Mouse (Mus musculus): ENCODE measurements around the gene L3mbtl3.

DNA sequence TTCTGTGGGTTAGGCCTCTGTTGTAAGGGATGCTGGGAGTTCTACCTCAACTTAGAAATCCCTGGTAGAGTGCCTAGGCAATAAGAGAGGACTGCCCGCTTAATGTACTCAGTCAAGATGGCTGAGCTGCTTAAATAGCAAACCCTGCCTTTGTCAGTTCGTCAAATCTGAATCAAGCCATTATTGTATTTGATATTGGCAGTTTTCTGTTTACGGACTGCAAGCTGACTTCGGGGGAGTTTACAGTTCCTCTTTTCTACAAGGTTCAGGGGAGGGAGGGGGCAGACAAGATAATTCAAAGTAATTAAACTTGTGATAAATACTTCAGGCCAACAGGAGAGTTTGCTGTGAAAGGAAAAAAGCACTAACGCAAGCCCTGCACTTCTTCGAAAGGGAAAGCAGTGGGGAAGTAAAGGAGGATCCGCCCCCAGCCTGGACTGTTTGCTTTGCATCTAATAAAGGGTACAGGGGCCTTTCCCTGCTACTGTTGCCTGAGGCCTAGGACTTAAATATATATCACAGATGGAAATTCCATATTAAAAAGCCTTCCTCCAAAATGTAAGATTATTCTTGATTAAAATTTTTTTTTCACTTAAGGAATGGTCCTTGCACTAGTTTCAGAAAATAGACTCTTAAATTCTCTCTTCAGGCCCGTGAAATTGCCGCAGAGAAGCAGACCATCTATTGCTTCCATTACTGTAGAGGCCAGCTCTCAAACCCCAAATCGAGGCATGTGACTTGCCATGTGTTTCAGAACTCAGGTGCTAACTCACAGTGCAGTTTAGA lies 968 bp upstream of the L3mbtl3 start:
- TF ChIP-seq CTCF (IDR thresholded peaks at IDR 0.05; ENCODE audit: low read depth, low read length) (no peak), POLR2A (IDR thresholded peaks at IDR 0.05; ENCODE audit: borderline replicate concordance, low read depth, low read length) (no peak)
